Mouse (Mus musculus) heart, adult 2 months (tissue): Measurements from ENCODE around the gene Ccdc169.

ENCODE experiments used
- CTCF ChIP-seq: fragments of 200-600 bp; IDR thresholded peaks from 2 replicates; pipeline ENCODE4 v1.8.1; 2022; ENCODE audit warnings: antibody characterized with exemption, mild to moderate bottlenecking, moderate library complexity
- POLR2A ChIP-seq: fragments of 200-500 bp; IDR thresholded peaks from 2 replicates; pipeline ENCODE4 v1.6.1; 2011; ENCODE audit warnings: mild to moderate bottlenecking, low read depth, low read length, control low read depth; ENCODE audit not compliant: insufficient read depth

DNA sequence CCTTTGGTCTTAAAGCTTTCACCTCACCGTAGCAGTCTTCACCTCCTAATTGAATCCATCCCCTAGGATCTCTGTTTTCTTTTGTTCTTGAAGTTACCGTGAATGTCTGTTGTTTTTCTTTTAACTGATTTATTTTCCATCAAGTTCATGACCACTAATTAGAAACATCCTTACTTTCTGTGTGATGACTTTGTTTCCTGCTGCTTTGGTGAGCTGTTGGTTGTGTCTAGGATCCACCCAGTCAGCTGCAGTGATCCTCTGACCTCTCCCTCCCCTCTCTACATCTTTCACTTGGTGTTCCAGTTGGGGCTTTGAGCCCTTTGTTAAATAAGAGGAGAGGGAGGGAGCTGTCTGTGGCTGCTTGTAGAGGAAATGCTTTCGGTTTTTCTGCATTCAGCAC lies 11.0 kb downstream of the Ccdc169 start:
- TF ChIP-seq POLR2A = no peak
- TF ChIP-seq CTCF = no peak
